Mouse (Mus musculus) Muller cell, postnatal 12 days (primary cell): ENCODE measurements around the gene Mfsd2b.

Source experiments
- DNase-seq: peaks from one replicate; pipeline ENCODE4 v3.0.0-alpha.2; 2015; ENCODE audit errors: inconsistent ontology term

Gene Mfsd2b

GRCm38 (mm10) chr12:4873531-4873930, 628 bp downstream of the Mfsd2b start:
- DNase-seq: no peak

- no peak for DNase-seq
Observed at GRCm38 (mm10) chr12:4872983-4873477, 1.1 kb downstream of the Mfsd2b start.

GRCm38 (mm10) chr12:4872273-4872672, 1.9 kb downstream of the Mfsd2b start:
- no peak for DNase-seq

- no peak for DNase-seq
Observed at GRCm38 (mm10) chr12:4871260-4871659, 2.9 kb downstream of the Mfsd2b start.

- DNase-seq: no peak
Observed at GRCm38 (mm10) chr12:4868924-4869323, 5.2 kb downstream of the Mfsd2b start.

DNA sequence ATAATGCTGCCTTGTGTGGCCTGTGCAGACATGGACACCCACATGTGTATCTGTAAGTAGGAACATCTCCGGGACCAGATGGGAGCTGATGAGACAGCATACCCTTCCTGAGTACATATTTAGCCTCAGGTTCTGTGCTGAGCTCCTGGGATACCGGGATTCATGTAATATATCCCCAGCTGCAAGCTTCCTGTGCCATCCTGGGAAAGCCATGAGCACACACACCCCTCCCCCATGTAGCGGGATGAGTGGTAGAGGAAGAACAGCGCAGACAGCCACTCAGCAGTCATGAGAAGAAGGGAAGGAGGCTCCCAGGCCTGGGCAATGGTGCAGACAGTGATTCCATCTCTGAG, 9.8 kb downstream of the Mfsd2b start:
- no peak for DNase-seq

DNA sequence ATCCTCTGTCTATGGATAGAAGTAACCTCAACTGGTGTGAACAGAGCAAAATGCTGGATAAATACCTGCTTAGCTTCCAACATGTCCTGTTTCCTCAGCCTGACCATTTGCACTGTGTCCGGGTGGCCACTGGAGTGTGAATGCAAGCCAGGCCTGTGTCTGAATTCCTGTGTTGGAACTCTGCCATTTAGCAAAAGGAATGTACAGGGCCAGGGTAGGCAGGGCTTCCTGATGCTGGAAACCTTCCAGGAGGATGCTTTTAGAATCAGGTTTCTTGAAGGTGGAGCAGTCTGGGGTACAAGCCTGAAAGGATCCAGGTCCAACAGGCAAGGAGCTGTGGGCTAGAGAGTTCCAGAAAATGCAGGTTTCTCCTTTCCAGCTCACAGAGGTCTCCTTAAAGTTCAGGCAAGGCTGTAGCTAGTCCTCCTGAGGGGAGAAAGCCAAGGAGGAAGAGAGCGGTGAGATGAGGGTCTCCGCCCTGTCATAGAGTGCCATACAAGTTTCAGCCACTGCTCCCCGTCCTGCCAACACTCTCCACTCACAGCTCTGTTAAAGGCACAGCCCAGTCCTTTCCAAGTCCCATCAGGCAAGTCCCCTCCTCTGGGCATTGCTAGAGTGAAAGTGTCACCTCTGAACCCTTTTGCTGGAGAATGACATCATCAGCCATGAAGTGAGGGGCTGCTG, 10.4 kb downstream of the Mfsd2b start:
- peak; percentile 78 for DNase-seq

DNA sequence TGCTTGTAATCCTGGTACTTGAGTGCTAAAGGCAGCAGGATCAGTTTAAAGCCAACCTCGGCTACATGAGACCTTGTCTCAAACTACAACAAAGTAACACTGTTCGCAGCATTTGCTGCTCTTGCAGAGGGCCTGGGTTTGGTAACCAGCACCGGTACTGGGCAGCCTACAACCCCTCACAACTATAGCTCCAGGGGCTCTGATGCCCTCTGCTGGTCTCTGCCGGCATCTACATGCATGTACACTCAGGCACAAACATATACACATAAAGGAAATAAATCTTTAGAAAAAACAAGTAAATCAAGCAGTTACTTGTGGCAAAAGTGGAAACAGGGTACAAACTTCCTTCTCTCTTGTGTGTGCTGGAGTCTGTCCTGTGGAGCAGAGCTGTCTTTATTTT, 11.5 kb downstream of the Mfsd2b start:
- no peak for DNase-seq

GRCm38 (mm10) chr12:4859241-4859914, 14.8 kb downstream of the Mfsd2b start:
- no peak for DNase-seq

DNA sequence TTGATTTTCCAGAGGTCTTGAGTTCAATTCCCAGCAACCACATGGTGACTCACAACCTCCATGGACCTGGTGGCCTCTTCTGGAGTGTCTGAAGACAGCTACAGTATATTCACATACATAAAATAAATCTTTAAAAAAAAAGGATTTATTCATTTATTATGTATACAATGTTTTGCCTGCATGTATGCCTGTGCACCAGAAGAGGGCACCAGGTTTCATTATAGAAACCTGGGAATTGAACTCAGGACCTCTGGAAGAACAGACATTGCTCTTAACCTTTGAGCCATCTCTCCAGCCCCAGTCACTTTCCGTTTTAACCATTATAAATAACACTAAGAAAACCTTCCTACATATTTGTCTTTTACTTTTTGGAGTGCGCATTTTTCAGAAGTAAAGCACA, 17.3 kb downstream of the Mfsd2b start:
- no peak for DNase-seq

DNA sequence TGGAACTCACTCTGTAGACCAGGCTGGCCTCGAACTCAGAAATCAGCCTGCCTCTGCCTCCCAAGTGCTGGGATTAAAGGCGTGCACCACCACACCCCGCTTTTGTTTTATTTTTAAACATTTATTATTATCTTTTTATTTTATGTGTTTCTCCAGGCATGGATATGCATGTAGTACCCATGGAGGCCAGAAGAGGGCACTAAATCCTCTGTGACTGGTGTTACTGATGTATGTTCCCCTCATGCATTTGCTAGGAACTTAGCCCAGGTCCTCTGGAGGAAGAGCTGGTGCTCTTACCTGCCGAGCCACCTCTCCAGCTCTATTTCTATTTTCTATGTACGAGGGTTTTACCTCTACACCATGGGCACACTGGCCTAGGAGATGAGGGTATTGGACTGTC, 18.0 kb downstream of the Mfsd2b start:
- DNase-seq: no peak

DNA sequence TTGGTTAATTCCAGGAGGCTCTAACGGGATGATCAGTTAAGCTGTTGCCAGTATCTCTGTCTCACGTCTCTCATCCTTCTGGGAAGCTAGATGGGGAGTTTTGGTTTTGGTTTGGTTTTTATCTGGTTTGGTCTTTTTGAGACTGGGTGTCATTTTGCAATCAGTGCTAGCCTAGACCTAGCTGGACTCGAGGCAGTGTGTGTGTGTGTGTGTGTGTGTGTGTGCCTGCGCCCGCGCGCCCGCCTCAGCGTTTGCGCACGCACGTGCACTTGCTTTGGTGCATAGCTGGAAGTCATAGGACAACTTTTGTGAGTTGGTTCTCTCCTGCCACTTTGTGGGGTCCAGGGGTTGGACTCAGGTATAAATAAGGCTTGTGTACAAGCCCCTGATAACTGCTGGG, 30.4 kb downstream of the Mfsd2b start:
- DNase-seq: no peak

- peak; percentile 97 for DNase-seq
Observed at GRCm38 (mm10) chr12:4842890-4843597, 31.1 kb downstream of the Mfsd2b start, which contains the start of gene Wdcp. TSS of gene Wdcp (plus strand) at chr12:4843303.

GRCm38 (mm10) chr12:4842456-4842855, 31.7 kb downstream of the Mfsd2b start:
- no peak for DNase-seq

DNA sequence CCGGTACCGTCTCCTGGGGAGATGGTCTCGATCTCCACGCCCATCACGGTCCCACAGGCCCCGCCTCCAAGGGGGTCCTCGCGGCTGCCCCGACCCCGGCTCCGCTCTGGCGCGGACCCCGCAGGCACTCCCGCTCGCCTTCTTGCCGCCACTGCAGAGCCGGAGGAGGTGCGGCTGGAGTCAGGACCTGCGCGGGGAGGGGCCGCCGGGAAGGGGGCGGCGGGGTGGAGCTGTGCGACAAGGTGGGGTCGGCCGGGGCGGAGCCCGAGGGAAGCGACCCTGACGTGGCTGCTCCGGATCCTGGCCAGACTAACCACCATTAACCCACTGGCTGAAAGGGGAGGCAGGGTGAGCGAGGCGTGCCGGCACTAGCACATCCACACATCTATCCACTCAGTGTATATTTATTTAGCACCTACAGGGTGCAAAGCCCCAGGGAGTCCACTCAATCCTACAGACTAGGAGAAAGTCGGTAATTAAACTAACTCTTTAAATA, 32.7 kb downstream of the Mfsd2b start, which contains the start of gene Fkbp1b:
TSS of gene Fkbp1b (minus strand) at position 200 of the 496 bp plus-strand sequence.
- peak; percentile 83 for DNase-seq

GRCm38 (mm10) chr12:4840741-4841140, 33.4 kb downstream of the Mfsd2b start:
- DNase-seq: peak; percentile 4

- no peak for DNase-seq
Observed at GRCm38 (mm10) chr12:4840010-4840409, 34.1 kb downstream of the Mfsd2b start.

DNA sequence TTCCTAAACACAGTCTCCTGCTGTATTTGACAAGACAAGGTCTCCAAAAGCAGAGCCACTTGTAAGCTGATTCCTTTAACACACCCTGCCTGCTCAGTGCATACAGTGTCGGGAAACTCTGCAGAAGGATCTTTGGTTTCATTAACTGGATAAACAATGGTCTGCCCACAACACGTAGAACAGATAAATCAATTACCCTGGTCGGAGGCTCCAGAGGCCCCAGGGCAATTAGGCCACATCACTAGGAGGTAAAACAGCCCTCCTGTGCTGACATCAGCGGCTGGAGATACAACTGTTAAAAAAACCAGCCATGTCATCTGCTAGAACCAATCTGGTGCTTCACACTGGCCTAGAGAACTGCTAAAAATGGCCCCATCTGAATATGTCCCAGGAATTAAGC, 37.2 kb downstream of the Mfsd2b start:
- DNase-seq: no peak

- DNase-seq: no peak
Observed at GRCm38 (mm10) chr12:4827256-4827655, 46.9 kb downstream of the Mfsd2b start.

GRCm38 (mm10) chr12:4817361-4818101, 56.6 kb downstream of the Mfsd2b start, which contains the start of gene Sf3b6:
TSS of gene Sf3b6 (plus strand) at chr12:4817544.
- DNase-seq: peak; percentile 99

GRCm38 (mm10) chr12:4816680-4817360, 57.3 kb downstream of the Mfsd2b start:
- no peak for DNase-seq
